Mouse (Mus musculus) heart, embryonic 12.5 days (tissue): ENCODE measurements around the gene Ppfia1. TPM values are rescaled to one million over a fixed set of nuclear protein-coding genes. Genes with fewer than 3 reads are reported as not detected.

ENCODE experiments used
- ATAC-seq: fragments of 200-750 bp; cut with Nextera tagmentation; 2 replicates; pipeline ENCODE4 v1.8.0; 2017; ENCODE audit warnings: moderate TSS enrichment, moderate library complexity; ENCODE audit not compliant: insufficient number of reproducible peaks, low FRiP score
- H3K27ac ChIP-seq: fragments of 300-500 bp; sonication (generic); 2 replicates; pipeline ENCODE4 v1.5.1; 2016; ENCODE audit warnings: mild to moderate bottlenecking, moderate library complexity; ENCODE audit not compliant: poor library complexity, severe bottlenecking
- H3K27me3 ChIP-seq: fragments of 300-500 bp; sonication (generic); replicated peaks from 2 replicates; pipeline ENCODE4 v1.6.1; 2016; ENCODE audit warnings: mild to moderate bottlenecking, moderate library complexity
- H3K36me3 ChIP-seq: fragments of 300-500 bp; sonication (generic); 2 replicates; pipeline ENCODE4 v1.6.1; 2016; ENCODE audit warnings: mild to moderate bottlenecking, moderate library complexity
- H3K4me1 ChIP-seq: fragments of 300-500 bp; sonication (generic); replicated peaks from 2 replicates; pipeline ENCODE4 v1.6.1; 2016; ENCODE audit warnings: mild to moderate bottlenecking
- H3K4me2 ChIP-seq: fragments of 300-500 bp; sonication (generic); 2 replicates; pipeline ENCODE4 v1.6.1; 2016; ENCODE audit warnings: mild to moderate bottlenecking, moderate library complexity
- H3K4me3 ChIP-seq: fragments of 300-500 bp; sonication (generic); 2 replicates; pipeline ENCODE4 v1.5.1; 2016; ENCODE audit warnings: mild to moderate bottlenecking
- H3K9ac ChIP-seq: fragments of 300-500 bp; sonication (generic); 2 replicates; pipeline ENCODE4 v1.6.1; 2016; ENCODE audit warnings: mild to moderate bottlenecking, moderate library complexity
- H3K9me3 ChIP-seq: fragments of 300-500 bp; sonication (generic); replicated peaks from 2 replicates; pipeline ENCODE4 v1.6.1; 2016; ENCODE audit warnings: mild to moderate bottlenecking, moderate library complexity
- whole genome bisulfite sequencing: fragments of 180-500 bp; shearing (Covaris S2); methylation state at CpG from one replicate; pipeline ENCODE4 v1.1.7; 2016; 5-methylcytosine and 5-hydroxymethylcytosine counted together
- polyA plus RNA-seq: library from polyadenylated mRNA; unstranded; fragments of >200 nt; fragmentation: Nextera tagmentation; extraction: Ambion mirVana; gene quantifications from 2 replicates; pipeline ENCODE4 v1.2.1, GENCODE M21; 2016

The Ppfia1 gene
- polyA plus RNA-seq, 1 experiment from 2014 or later: 29.2 TPM

DNA sequence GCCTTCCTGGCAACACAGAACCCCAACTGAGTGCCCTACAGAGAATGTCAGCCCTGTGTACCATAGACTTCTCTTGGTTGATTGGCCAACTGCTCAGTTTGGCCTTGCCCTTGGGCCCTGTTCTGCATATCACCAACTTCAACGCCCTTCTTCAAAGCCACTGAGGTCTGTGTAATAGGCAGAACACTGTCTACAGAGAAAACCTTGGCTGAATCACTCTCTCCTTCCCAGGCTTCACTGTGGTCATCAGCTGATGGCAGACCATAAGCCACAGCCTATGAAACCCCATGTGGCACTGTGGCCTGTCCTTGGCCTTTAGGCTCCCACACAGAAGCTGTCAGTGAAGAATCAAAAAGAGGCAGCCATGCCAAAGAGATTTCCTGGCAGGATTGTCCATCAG is 94.6 kb downstream of the Ppfia1 start:
- Histone ChIP-seq H3K36me3 (peaks cover 100% of the 10 kb centered on the region), H3K4me3 (no peak overlapping the region), H3K4me2 (no peak overlapping the region), H3K4me1 (no peaks in the 10 kb centered on the region), H3K9me3 (no peaks in the 10 kb centered on the region), H3K27ac (no peak overlapping the region), H3K27me3 (no peaks in the 10 kb centered on the region), H3K9ac (no peak overlapping the region)
- no peak for ATAC-seq
- WGBS: 87% methylated on average over 1 of the region's 1 CpGs

DNA sequence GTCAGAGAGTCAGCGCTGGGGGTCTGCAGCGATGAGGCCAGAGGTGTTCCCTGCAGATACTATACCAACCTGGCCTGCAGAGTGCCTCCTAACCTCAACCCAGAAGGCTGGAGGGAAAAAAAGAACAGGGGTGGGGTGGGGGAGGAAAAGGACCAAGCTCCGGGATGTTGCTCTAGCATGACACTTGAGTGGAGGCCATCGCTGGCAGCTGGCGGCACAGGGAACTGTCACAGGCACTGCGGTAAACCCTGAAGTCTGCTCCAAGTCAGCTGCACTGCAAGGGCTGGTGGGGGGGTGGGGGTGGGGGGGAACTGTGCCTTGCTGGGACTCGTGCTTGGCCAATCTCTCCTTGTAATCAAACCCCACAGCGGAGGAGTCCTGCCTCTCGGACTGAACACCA is 102.9 kb downstream of the Ppfia1 start:
- H3K9me3 ChIP-seq: no peaks in the 10 kb centered on the region
- 86% methylated on average over 9 of the region's 9 CpGs for whole genome bisulfite sequencing
- ATAC-seq: no peak

DNA sequence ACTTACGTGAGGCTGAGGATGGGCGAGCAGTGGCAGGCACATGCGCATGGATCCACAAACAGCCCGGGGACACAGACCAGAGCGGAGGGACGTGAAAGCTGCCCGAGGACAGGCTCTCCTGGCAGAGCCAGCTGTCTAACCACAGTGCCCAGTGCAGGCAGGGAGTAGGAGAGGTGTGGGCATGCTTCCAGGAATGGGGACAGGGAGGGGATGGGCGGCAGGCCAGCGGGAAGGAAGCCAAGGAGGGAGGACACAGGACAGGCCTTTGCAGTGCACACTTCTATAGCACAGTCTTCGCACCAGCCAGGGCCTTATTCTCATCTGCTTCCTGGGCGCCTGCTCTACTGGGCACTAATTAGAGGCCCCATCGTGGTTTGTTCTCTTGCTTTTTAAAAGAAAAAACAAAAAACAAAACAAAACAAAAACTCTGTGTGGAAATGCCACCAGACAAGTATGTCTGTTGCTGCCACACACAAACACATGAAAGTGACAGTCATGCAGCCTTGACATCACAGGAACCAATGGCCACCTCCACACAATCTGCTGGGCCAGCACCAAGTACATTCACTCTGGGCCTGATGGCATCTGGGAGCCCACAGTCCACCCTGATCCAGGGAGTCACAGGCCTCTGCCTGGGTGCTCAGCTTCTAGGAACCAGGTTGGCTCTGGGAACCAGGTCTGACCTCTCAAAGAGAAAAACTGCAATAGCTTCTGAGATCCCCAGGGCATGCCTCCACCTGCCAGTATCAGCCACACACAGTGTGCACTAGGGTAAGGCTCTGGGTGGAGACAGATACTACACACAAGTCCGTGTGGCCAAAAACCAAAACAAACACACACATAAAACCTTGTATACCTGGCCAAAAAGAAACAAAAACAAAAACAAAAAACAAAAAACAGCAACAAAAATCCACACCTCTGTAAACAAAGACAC is 103.6 kb downstream of the Ppfia1 start:
- H3K4me2 ChIP-seq: no peak overlapping the region
- ATAC-seq: peak; percentile 43; the same call in 1 of the 2 replicates
- no peaks in the 10 kb centered on the region for H3K9me3 ChIP-seq
- no peak overlapping the region for H3K9ac ChIP-seq
- 87% methylated on average over 13 of the region's 13 CpGs for WGBS
- H3K27me3 ChIP-seq: no peaks in the 10 kb centered on the region
- peaks cover 100% of the 10 kb centered on the region for H3K36me3 ChIP-seq
- no peaks in the 10 kb centered on the region for H3K4me1 ChIP-seq
- H3K27ac ChIP-seq: no peak overlapping the region
- no peak overlapping the region for H3K4me3 ChIP-seq

More for the DNA sequence above, 102.9 kb downstream of the Ppfia1 start:
- Histone ChIP-seq H3K4me2 (no peak overlapping the region), H3K27me3 (no peaks in the 10 kb centered on the region), H3K4me3 (no peak overlapping the region), H3K36me3 (peaks cover 100% of the 10 kb centered on the region), H3K27ac (no peak overlapping the region), H3K4me1 (no peaks in the 10 kb centered on the region), H3K9ac (no peak overlapping the region)

DNA sequence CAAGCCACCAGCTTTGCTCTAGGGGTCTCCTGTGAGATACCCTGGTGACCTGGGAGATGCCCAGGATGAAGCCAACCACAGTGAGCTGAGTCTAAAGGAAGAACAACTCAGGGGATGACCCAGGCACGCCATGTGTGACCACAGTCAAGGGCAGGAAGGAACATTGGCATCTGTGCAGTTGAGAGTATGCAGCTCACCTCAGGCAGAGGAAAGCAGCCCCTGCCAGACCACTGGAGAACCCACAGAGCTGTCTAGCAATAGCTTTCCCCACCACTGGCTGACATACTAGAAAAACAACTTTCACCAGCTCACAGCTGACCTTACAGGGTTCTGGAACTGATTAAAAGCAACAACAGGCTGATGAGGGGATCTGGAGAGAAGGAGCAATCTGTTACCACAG is 105.3 kb downstream of the Ppfia1 start:
- H3K4me2 ChIP-seq: no peak overlapping the region
- 90% methylated on average over 1 of the region's 1 CpGs for WGBS
- no peak overlapping the region for H3K4me3 ChIP-seq
- H3K4me1 ChIP-seq: no peaks in the 10 kb centered on the region
- peaks cover 99% of the 10 kb centered on the region for H3K36me3 ChIP-seq
- no peak for ATAC-seq
- no peaks in the 10 kb centered on the region for H3K27me3 ChIP-seq
- H3K9me3 ChIP-seq: no peaks in the 10 kb centered on the region
- H3K27ac ChIP-seq: no peak overlapping the region
- no peak overlapping the region for H3K9ac ChIP-seq

DNA sequence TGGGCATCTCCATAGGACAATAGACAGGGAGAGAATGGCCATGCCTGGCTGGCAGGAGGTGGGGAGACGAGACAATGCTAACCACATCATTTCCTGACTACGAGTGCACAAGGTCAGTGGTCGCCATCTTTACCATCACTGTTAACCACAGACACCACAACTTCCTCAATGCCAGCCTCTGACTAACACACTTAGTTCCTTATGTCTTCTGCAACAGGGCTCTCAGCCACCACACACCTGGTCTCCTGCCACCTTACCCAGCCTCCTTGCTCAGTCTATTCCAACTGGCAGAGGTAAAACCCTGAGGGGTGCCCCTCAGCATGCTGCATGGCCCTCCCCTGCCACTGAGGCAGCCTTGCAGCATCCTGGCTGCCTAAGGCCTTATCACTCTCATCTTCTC is 106.4 kb downstream of the Ppfia1 start:
- H3K36me3 ChIP-seq: peaks cover 99% of the 10 kb centered on the region
- 86% methylated on average over 3 of the region's 3 CpGs for WGBS

DNA sequence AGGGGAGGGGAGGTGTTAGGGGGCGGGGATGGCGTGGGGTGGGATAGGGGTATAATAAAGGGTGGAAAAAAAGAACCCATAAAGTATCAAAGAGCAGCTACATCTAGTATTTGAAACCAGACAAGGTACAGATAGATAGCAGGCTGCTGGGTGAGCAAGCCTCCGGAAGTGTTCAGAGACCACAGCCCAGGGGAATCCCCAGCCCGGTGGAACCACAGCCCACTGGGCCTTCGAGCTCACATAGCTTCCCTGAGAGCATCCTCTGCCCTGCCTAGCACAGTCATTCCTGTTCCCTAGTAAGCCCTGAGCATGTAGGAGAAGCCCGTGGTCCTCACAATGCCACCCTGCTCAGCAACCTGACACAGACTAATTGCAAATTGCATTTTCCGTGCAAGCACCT is 108.7 kb downstream of the Ppfia1 start:
- peaks cover 99% of the 10 kb centered on the region for H3K36me3 ChIP-seq
- H3K27ac ChIP-seq: no peak overlapping the region
- no peaks in the 10 kb centered on the region for H3K9me3 ChIP-seq
- no peak overlapping the region for H3K9ac ChIP-seq
- no peak overlapping the region for H3K4me3 ChIP-seq
- no peaks in the 10 kb centered on the region for H3K27me3 ChIP-seq
- H3K4me1 ChIP-seq: no peaks in the 10 kb centered on the region
- ATAC-seq: no peak
- WGBS: 92% methylated on average over 7 of the region's 7 CpGs
- no peak overlapping the region for H3K4me2 ChIP-seq

More for the DNA sequence above, 106.4 kb downstream of the Ppfia1 start:
- Histone ChIP-seq H3K9ac (no peak overlapping the region), H3K4me2 (no peak overlapping the region), H3K9me3 (no peaks in the 10 kb centered on the region), H3K4me3 (no peak overlapping the region), H3K27me3 (no peaks in the 10 kb centered on the region), H3K4me1 (no peaks in the 10 kb centered on the region), H3K27ac (no peak overlapping the region)
- ATAC-seq: no peak

DNA sequence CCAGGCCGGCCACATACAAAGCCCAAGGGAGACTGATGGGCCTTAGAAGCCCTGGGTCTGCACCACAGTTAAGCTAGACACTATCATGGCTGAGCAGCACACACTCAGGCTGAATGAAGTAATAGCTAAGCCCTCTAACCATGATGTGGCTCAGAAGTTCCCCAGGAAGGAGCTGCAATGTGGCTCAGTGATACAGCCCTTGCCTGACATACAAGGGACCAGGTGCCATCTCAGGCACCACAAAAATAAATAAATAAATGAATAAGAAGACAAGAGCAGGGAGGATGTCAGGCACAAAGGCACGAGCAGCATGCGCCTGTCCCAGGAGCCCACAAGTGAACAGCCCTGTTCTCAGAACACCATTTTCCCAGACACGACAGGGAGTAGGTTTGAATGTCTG is 111.6 kb downstream of the Ppfia1 start:
- H3K4me2 ChIP-seq: no peak overlapping the region
- no peak overlapping the region for H3K27ac ChIP-seq
- H3K36me3 ChIP-seq: peaks cover 99% of the 10 kb centered on the region
- no peak overlapping the region for H3K9ac ChIP-seq
- no peaks in the 10 kb centered on the region for H3K4me1 ChIP-seq
- H3K9me3 ChIP-seq: no peaks in the 10 kb centered on the region
- no peak overlapping the region for H3K4me3 ChIP-seq
- no peak for ATAC-seq
- WGBS: 86% methylated on average over 4 of the region's 4 CpGs
- H3K27me3 ChIP-seq: no peaks in the 10 kb centered on the region

DNA sequence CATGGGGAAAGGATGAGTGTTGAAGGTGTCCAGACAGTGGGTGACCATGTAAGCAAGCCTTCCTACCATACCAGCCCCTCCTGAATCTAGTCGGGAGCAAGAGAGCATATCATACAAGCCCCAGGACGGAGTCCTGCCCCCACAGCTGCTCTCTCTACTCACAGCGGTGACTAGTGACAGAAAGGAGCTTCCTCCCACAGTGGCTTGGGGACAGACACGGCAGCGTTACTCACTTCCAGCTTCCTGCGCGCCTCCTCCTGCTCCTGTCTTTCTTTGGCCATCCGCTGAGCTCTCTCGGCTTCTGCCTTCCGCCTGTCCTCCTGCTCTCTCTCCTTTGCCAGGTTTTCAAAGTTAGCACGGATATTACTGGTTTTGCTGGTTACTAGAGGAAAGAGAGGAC is 112.1 kb downstream of the Ppfia1 start:
- Histone ChIP-seq H3K27ac (no peak overlapping the region), H3K27me3 (no peaks in the 10 kb centered on the region), H3K4me1 (no peaks in the 10 kb centered on the region), H3K4me3 (no peak overlapping the region), H3K36me3 (peaks cover 99% of the 10 kb centered on the region), H3K4me2 (no peak overlapping the region), H3K9me3 (no peaks in the 10 kb centered on the region), H3K9ac (no peak overlapping the region)
- 91% methylated on average over 11 of the region's 11 CpGs for whole genome bisulfite sequencing
- no peak for ATAC-seq

DNA sequence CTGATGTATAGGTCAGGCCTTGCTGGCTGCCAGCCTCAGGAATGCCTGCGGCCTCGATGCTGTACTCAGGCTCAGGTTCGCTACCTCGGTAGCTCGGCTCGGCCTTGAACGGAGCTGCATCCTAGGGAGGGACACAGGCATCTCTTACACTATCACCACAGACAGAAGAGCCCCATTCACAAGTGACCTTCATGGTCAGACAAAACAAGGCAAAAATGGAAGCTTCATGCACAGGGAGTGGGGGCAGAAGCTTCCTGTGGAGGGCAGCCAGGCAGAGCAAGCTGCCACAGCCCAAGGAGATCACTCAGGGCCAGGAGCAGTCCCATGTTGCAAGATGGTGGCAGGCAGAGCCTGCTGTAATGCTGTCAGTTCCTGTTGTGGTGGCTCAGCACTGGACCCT is 114.7 kb downstream of the Ppfia1 start:
- 96% methylated on average over 7 of the region's 7 CpGs for WGBS
- Histone ChIP-seq H3K4me1 (no peaks in the 10 kb centered on the region), H3K27ac (no peak overlapping the region), H3K27me3 (no peaks in the 10 kb centered on the region), H3K9me3 (no peaks in the 10 kb centered on the region), H3K36me3 (peaks cover 84% of the 10 kb centered on the region), H3K9ac (no peak overlapping the region), H3K4me3 (no peak overlapping the region), H3K4me2 (no peak overlapping the region)
- no peak for ATAC-seq

DNA sequence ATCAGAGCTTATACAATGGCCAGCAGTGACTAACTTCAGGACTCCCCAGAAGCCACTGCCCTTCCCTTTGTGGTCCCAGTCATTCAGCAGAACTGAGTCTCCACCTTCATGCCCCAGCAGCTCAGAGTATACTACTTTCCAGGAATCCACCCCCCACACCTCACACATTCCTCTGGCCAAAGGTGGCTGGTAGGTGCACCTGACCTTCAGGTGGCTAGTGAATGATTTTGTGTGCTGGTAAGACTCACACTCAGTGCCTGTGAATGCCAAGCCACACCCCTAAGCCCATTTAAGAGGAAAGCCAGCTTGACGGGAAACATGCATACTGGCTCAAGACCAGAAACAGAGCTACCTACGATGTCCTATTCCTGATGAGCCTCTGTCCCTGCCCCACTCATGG is 120.6 kb downstream of the Ppfia1 start:
- H3K4me1 ChIP-seq: no peaks in the 10 kb centered on the region
- peaks cover 27% of the 10 kb centered on the region for H3K36me3 ChIP-seq

DNA sequence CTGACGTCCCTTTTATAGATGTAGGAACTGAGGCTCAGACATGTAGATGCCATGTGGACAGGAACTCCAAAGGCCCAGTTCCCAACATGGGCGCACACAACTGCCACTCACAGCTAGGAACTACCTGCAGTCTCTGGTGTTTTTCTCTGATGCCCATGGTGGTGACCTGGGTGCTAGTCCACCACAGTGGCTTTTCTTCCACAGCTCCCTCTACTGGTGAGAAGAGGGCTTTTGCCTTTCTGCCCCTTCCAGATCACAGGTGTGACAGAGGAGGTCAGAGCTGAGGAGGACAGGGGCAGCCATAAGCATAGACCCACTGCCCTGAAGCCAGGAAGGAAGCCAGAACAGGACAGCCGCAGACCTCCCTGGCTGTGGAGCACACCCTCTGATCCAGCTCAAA is 126.1 kb downstream of the Ppfia1 start:
- H3K4me3 ChIP-seq: no peak overlapping the region
- no peak overlapping the region for H3K4me2 ChIP-seq
- ATAC-seq: no peak
- WGBS: 77% methylated on average over 3 of the region's 3 CpGs
- H3K27me3 ChIP-seq: peaks cover 19% of the 10 kb centered on the region
- no peak overlapping the region for H3K9ac ChIP-seq
- no peaks in the 10 kb centered on the region for H3K9me3 ChIP-seq
- H3K36me3 ChIP-seq: no peaks in the 10 kb centered on the region
- no peak overlapping the region for H3K27ac ChIP-seq
- H3K4me1 ChIP-seq: no peaks in the 10 kb centered on the region

More for the DNA sequence above, 120.6 kb downstream of the Ppfia1 start:
- H3K4me3 ChIP-seq: no peak overlapping the region
- H3K27ac ChIP-seq: no peak overlapping the region
- 59% methylated on average over 2 of the region's 2 CpGs for WGBS
- no peaks in the 10 kb centered on the region for H3K9me3 ChIP-seq
- no peak for ATAC-seq
- no peak overlapping the region for H3K9ac ChIP-seq
- H3K27me3 ChIP-seq: 0 out of 2 replicates have a peak, but pooled peaks cover 4% of the 10 kb centered on the region
- H3K4me2 ChIP-seq: no peak overlapping the region
